Mouse (Mus musculus) 3T3-L1 (cell line): ENCODE results near the gene Prcc.
"Not testable (repeated sequence)": the region's sequence is repeated elsewhere in the genome, so short reads cannot be mapped to it uniquely, and the experiment has no call there.

Experiments
- DNase-seq: peaks from one replicate; pipeline ENCODE4 v3.0.0-alpha.2; 2015; ENCODE audit warnings: low read depth, low spot score

Gene Prcc

GRCm38 (mm10) chr3:87906601-87906980 is 21.2 kb upstream of the Prcc start:
- peak; percentile 25 for DNase-seq

- peak; percentile 93 for DNase-seq
These were observed 20.6 kb upstream of the Prcc start, which contains the start of gene Hdgf for GRCm38 (mm10) chr3:87905880-87906485. Gene Hdgf (plus strand): TSS chr3:87906321.

- DNase-seq = no peak
These were observed 18.4 kb upstream of the Prcc start for GRCm38 (mm10) chr3:87903821-87904220.

- DNase-seq = not testable (repeated sequence)
These were observed 16.6 kb upstream of the Prcc start for GRCm38 (mm10) chr3:87901959-87902358.

DNA sequence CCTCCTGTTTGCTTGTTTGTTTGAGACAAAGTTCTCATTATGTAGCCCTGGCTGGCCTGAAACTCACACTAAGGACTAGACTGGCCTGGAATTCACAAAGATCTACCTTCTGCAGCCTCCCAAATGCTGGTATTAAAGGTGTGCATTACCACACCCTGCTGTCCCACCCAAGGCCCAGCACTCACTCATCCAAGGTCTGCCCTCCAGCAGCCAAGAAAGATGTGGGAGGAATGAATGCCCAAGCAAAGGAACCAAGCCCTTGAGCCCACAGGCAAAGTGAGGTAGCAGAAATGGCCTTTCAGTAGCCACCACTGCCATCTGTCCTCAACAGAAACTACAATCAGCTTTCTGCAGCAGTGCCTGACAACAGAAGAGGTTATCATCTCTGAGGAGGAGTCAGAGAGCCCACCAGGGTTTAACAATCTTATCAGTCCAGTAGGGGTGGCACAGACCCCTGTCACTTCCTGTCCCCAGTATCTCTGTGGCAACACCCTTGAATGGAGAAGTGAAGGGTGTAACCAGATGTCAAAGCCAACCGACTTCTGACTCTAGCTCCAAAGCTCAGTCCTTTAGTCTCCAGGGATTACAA is 15.7 kb upstream of the Prcc start:
- DNase-seq = no peak

DNA sequence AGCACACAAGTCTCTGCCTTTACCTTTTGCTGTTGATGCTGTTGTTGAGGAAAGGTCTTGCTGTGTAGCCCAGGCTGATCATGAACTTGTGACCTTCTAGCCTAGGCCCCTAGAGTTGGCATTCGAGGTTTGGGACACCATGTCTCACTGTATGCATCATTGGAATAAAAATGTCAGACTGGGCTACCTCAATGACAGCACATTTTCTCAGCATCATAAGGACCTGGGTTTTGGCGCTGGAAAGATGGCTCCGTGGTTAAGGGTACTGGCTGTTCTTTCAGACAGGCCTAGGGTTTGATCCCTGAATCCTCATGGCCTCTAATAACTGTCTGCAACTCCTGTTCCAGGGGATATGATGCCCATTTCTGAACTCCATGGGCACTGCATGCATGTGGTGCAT is 14.4 kb upstream of the Prcc start:
- no peak for DNase-seq

GRCm38 (mm10) chr3:87899266-87899665 is 13.9 kb upstream of the Prcc start:
- DNase-seq = no peak

DNA sequence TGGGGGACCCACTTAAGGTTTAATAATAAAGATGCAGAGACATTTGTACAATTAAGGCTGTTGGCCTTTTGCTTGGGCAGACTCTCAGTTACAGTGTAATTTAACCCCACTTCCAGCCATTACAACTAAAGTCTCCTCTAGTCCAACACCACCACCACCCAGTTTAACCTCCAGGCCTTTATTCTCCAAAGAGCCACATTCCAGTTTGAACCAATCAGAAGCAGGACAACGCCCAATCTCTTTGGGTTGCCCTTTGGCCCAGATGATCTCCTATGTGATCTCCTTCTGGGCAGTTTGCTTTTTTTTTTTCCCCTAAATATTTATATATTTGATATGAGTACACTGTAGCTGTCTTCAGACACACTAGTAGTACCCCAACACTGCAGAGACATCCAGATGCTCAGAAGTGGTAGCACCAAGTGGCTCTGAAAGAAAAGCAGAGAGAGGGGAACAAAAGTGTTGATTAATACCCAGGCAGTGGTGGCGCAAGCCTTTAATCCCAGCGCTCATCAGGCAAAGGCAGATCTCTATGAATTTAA is 8.0 kb upstream of the Prcc start:
- DNase-seq = no peak

GRCm38 (mm10) chr3:87891481-87891880 is 6.1 kb upstream of the Prcc start:
- DNase-seq = no peak

GRCm38 (mm10) chr3:87887400-87887799 is 2.0 kb upstream of the Prcc start:
- DNase-seq = peak; percentile 52

DNA sequence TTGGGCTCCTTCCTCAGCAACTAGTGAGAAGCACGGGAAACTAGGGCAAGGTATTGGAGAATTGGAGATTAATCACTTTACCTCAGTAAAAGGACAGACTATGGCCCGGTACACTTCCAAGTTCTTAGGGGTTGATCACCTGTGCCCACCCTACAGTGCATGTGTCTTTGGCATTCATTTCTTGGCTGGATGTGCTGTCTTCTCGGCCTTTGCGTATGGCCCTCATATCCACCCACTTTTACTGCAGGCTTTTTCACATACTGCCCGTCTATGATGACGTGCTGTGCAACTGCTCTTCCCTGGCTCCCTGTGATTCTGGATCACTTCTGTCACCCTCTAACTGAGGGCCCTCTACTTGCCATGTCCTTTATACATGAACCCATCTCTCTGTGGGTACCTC is 1.0 kb upstream of the Prcc start:
- DNase-seq = no peak

- no peak for DNase-seq
These were observed 577 bp upstream of the Prcc start for GRCm38 (mm10) chr3:87886004-87886365.

DNA sequence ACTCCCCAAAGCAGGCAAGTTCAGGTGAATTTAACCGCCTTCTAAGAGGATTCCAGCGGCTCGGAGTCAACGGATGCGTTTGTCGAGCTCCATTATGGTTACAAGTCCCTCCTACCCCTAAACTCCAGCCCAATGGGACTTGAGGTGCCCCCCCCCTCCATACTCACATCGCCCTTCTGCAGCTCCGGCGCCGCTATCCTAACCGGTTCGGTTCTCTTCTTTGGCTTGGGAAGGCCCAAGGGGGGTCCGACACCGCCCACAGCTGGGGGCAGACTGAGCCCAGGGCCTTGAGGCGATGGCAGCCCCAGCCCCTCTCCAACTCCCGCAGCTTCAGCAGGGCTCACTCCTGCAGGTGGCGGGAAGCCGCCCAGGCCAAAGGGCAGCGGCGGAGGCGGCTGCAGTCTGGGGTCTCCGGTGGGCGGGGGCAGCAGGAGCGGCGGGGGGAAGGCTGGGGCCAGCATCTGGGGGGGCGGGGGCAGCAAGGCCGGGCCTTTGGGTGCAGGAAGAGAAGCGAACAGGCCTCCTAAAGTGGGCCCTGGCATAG is 628 bp downstream of the Prcc start:
- DNase-seq = peak; percentile 63

DNA sequence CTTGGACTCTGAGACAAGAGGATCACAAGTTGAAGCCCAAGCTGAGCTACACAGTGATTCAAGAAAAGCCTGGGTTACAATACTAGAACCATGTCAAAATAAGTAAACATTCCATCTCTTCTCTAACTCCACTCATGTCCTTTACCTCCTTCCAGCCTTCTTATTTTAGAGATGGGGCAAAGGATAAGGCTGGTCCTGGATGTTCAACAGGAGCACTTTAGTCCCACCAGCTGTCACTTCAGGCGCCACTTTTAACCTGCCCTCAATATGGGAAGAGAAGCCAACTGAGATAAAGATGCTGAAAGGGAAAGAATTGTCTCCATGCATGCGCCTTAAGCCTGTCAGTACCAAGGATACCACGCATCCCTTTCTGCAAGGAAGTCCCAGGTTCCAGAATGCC is 1.1 kb downstream of the Prcc start:
- DNase-seq = no peak

- DNase-seq = no peak
These were observed 7.7 kb downstream of the Prcc start for GRCm38 (mm10) chr3:87877730-87878129.

DNA sequence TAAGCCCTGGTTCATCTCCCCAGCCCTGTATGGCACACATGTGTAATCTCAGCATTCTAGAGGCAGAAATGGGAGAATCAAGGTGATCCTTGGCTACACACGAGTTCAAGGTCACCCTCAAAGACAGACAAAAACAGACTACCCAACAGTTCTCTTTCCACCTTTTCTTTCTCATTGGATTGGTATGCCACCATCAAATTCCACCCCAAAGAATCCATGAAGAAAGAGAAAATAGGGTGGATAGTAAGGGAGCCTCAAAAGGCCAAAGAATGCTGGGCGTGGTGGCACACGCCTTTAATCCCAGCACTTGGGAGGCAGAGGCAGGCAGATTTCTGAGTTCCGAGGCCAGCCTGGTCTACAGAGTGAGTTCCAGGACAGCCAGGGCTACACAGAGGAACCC is 21.3 kb downstream of the Prcc start:
- not testable (repeated sequence) for DNase-seq

DNA sequence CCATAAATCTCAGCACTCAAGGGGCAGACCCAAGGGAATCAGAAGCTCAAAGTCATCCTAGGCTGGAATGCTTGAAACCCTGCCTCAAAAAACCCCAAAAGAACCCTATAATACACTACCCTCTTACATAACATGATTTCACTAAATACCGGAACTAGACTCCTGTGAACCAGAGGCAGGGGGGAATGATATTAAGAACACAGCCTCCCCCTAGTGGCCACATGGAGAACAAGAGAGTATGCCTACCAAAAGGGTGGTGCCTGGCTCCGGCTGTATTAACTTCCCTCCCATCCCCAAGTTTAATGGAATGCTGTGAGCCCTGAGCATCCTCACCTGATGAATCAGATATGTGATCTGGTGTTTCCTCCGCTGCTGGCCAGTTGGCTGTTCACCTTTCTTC is 25.6 kb downstream of the Prcc start:
- peak; percentile 90 for DNase-seq

- no peak for DNase-seq
These were observed 27.7 kb downstream of the Prcc start for GRCm38 (mm10) chr3:87857666-87858065.

GRCm38 (mm10) chr3:87855936-87856335 is 29.5 kb downstream of the Prcc start:
- no peak for DNase-seq

- no peak for DNase-seq
These were observed 30.4 kb downstream of the Prcc start for GRCm38 (mm10) chr3:87854795-87855568.

DNA sequence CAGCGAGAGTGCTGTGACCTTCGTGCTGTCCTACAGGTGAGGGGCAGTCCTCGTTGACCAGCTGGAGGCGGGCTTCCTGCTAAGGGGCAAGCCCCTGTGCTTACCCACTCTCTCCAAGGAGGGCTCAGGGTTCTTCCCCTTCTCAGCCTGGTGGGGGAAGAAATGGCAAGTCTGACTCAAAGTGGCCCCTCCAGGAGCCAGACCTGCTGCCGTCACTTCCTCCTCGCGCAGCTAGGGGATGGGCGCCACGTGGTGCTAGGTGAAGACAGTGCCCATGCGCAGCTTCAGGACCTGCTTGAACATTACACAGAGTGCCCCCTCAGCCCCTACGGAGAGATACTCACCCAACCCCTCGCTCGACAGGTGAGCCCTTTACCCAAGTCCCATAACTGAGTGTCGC is 36.3 kb downstream of the Prcc start:
- DNase-seq = no peak

- no peak for DNase-seq
These were observed 37.7 kb downstream of the Prcc start for GRCm38 (mm10) chr3:87847680-87848079.
